Mouse (Mus musculus) ES-Bruce4 (cell line): ENCODE measurements around the gene Tnks2.

Source experiments
- CTCF ChIP-seq: IDR thresholded peaks from one replicate; pipeline ENCODE4 v1.8.1; 2011; ENCODE audit warnings: low read depth, low read length
- POLR2A ChIP-seq: IDR thresholded peaks from one replicate; pipeline ENCODE4 v1.8.1; 2011; ENCODE audit warnings: low read length; ENCODE audit not compliant: insufficient read depth

GRCm38 (mm10) chr19:36808426-36809105, 25.5 kb upstream of the Tnks2 start:
- TF ChIP-seq POLR2A (no peak), CTCF (no peak)
